In the genomic region with DNA sequence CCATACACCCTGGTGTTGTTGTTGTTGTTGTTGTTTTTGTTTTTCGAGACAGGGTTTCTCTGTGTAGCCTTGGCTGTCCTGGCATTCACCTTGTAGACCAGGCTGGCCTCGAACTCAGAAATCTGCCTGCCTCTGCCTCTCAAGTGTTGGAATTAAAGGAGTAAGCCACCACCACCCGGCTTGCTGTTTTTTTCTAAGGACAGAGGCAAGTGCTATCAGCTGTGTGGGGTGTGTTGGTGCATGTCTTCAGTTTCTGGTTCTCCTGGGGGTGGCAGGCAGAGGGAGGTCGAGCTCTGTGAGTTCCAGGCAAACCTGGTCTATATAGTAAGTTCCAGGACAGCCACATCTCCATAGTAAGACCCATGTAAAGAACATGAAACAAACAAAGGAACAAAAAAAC, we compare ENCODE assay signal across 27 mouse cellular contexts. TPM values are rescaled to one million over a fixed set of nuclear protein-coding genes. Genes with fewer than 3 reads are reported as not detected.
"Had no signal": no experiment of that assay in that cellular context is flagged by ENCODE, and none has a peak within 500 bp of the region (broad histone marks: within the 10 kb centered on the region; RNA-seq: fewer than 3 reads in every experiment).

No protein-coding gene starts in this region.

- H3K27me3 ChIP-seq: limb, embryonic 12.5 days; limb, embryonic 13.5 days; limb, embryonic 15.5 days; liver, embryonic 12.5 days; liver, embryonic 13.5 days; liver, embryonic 15.5 days; lung, embryonic 15.5 days; midbrain, embryonic 12.5 days; midbrain, embryonic 13.5 days; midbrain, embryonic 15.5 days; neural tube, embryonic 12.5 days had no signal

- H3K4me3 ChIP-seq: left cerebral cortex, adult 2 months; limb, embryonic 10.5 days; limb, embryonic 12.5 days; limb, embryonic 13.5 days; limb, embryonic 15.5 days; liver, embryonic 12.5 days; liver, embryonic 13.5 days; liver, embryonic 15.5 days; lung, embryonic 15.5 days; megakaryocyte, embryonic 14.5 days; midbrain, embryonic 10.5 days; midbrain, embryonic 12.5 days; midbrain, embryonic 13.5 days; midbrain, embryonic 15.5 days; myocyte; neural tube, embryonic 12.5 days had no signal

- H3K27ac ChIP-seq: left cerebral cortex, adult 2 months; limb, embryonic 10.5 days; limb, embryonic 12.5 days; limb, embryonic 13.5 days; limb, embryonic 15.5 days; liver, embryonic 12.5 days; liver, embryonic 13.5 days; liver, embryonic 14.5 days; liver, embryonic 15.5 days; lung, embryonic 15.5 days; macrophage; midbrain, embryonic 10.5 days; midbrain, embryonic 12.5 days; midbrain, embryonic 13.5 days; midbrain, embryonic 15.5 days; neural tube, embryonic 12.5 days had no signal

- H3K36me3 ChIP-seq: limb, embryonic 10.5 days; limb, embryonic 12.5 days; limb, embryonic 13.5 days; limb, embryonic 15.5 days; liver, embryonic 12.5 days; liver, embryonic 13.5 days; liver, embryonic 15.5 days; lung, embryonic 15.5 days; midbrain, embryonic 10.5 days; midbrain, embryonic 12.5 days; midbrain, embryonic 13.5 days; midbrain, embryonic 15.5 days; neural tube, embryonic 12.5 days had no signal

- ATAC-seq: liver, embryonic 12.5 days; liver, postnatal 0 days; lung, postnatal 0 days; midbrain, embryonic 13.5 days; midbrain, embryonic 15.5 days had no signal

- DNase-seq: left cerebral cortex, postnatal 4 days; liver; liver, embryonic 13.5 days; liver, postnatal 0 days; lung, adult 18-20 months; lung, adult 2 months had no signal

- H3K4me2 ChIP-seq: limb, embryonic 12.5 days; limb, embryonic 13.5 days; limb, embryonic 15.5 days; liver, embryonic 11.5 days; liver, embryonic 12.5 days; liver, embryonic 13.5 days; liver, embryonic 15.5 days; lung, embryonic 14.5 days; lung, embryonic 15.5 days; midbrain, embryonic 12.5 days; midbrain, embryonic 13.5 days; midbrain, embryonic 15.5 days; neural tube, embryonic 12.5 days had no signal

- H3K9ac ChIP-seq: limb, embryonic 12.5 days; limb, embryonic 15.5 days; liver, embryonic 12.5 days; liver, embryonic 13.5 days; liver, embryonic 14.5 days; liver, embryonic 15.5 days; liver, postnatal 0 days; lung, embryonic 14.5 days; lung, embryonic 15.5 days; midbrain, embryonic 12.5 days; midbrain, embryonic 13.5 days; midbrain, embryonic 15.5 days; neural tube, embryonic 12.5 days had no signal

- H3K9me3 ChIP-seq: limb, embryonic 10.5 days; limb, embryonic 12.5 days; limb, embryonic 13.5 days; limb, embryonic 15.5 days; liver, embryonic 12.5 days; liver, embryonic 13.5 days; liver, embryonic 15.5 days; lung, embryonic 15.5 days; megakaryocyte, embryonic 14.5 days; midbrain, embryonic 10.5 days; midbrain, embryonic 12.5 days; midbrain, embryonic 13.5 days; midbrain, embryonic 15.5 days; neural tube, embryonic 12.5 days had no signal

- H3K4me1 ChIP-seq: limb, embryonic 10.5 days; limb, embryonic 12.5 days; limb, embryonic 13.5 days; limb, embryonic 15.5 days; liver, embryonic 13.5 days; lung, embryonic 15.5 days; midbrain, embryonic 10.5 days; midbrain, embryonic 12.5 days; midbrain, embryonic 13.5 days; midbrain, embryonic 15.5 days; neural tube, embryonic 12.5 days had no signal

RNA-seq across cellular contexts. Expression of gene Uchl4, which starts 39.3 kb away (rescaled TPM):
- polyA plus RNA-seq: liver, adult 2 months; lung, adult 2 months had no signal
